Mouse (Mus musculus) naive thymus-derived CD4-positive, alpha-beta T cell, adult 2 months (primary cell): ENCODE results near the gene Rpl41.
"Not testable (repeated sequence)": the region's sequence is repeated elsewhere in the genome, so short reads cannot be mapped to it uniquely, and the experiment has no call there.

Source experiments
- DNase-seq: peaks from one replicate; pipeline ENCODE4 v3.0.0-alpha.2; 2011; ENCODE audit warnings: low read depth

Gene Rpl41

DNA sequence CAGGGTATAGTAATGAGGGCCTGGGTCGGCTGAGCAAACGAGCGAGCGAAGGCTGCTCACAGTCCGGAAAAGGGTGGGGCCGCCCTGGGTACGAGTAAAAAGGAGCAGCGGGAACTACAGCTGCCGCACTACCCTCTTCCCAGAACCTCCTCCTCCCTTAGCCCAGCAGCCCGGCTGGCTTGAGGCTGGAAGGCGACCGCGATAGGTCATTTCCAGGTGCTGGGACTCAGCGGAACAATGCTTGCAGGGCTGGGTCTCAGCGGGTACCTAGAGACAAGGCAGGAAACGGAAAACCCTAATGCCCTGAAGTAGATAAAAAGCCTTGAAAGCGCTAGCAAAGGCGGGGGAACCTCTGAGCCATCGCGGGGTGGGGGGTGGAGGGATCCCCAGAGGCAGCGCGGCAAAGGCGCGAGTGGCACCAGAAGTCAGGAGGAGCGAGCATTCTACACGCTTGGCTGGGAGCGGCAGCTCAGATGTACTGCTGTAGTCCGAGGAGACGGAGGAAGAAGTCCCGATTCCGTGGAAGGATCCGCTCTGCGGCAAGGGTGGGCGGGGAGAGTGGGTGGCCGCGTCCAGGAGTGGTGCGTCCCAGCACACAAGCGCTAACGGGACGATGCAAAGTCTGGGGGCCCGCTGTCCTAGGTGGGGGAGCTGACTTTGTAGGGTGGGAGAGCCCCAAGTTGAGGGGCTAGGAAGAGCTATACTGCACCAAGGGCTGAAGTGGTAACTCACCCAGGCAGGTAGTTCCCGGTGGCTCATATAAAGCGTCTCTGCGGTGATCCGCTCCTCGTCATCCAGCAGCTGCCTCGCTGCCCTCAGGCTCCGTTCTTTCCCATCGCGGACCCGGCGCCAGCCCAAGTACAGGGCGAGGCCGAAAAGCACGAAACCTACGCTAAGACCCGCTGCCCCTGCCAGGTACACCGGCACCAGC is 24.1 kb downstream of the Rpl41 start:
- peak; percentile 87 for DNase-seq

GRCm38 (mm10) chr10:128524111-128524731 is 24.9 kb downstream of the Rpl41 start:
- DNase-seq: peak; percentile 70

DNA sequence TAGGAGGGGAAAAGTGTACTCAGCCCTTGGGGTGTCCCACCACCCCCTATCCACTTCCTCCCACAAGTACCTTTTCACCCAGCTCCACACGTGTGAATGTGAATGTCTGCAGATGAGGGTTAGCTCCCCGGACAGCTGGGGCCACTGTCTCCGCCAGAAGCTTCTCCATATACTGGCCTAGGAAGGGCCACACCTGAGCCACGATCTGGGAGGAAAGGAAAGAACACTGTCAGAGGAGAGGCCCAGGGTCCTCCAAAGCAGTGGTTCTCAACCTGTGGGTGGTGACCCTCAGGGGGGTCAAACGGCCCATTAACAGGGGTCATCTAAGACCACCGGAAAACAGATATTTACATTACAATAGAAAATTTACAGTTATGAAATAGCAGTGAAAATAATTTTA is 26.8 kb downstream of the Rpl41 start:
- no peak for DNase-seq

- no peak for DNase-seq
These were observed 28.5 kb downstream of the Rpl41 start for GRCm38 (mm10) chr10:128520591-128520990.

DNA sequence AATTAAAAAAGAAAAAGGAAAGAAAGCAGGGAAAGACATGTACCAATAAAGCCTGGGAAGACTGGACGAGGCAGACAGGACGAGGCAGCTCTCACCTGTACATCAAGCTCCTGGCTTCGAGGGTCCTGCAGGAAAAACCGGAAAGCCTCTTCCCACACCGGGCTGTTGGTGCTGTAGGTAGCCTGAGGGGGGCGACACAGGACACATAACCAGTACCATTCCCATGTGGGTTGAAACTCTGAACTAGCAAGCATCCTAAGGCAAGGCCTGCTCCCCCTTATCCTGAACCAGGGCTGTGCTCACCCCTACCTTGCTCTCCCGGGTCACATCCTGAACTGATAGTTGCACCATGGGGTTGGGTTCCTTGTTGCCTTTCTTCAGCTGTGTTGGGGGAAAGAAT is 30.3 kb downstream of the Rpl41 start:
- peak; percentile 62 for DNase-seq

GRCm38 (mm10) chr10:128516677-128517076 is 32.4 kb downstream of the Rpl41 start:
- no peak for DNase-seq

DNA sequence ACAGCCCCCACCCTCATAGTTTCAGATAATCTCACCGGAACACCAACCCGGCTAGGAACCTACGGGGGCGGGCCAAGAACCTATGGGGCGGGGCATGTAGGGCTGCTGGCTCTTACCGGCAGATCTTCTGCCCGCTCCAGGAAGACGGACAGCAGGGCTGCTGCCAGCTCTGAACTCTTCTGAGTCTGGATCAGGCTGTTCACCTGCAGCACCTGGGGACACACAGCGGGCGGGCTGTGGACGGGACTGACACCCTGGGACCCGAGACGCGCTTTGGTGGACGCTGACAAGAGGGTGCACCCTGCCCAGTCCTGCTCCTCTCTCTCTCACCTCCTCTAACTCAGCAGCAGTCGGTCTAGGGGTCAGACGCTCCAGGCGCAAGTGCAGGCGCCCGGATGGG is 33.1 kb downstream of the Rpl41 start:
- no peak for DNase-seq

DNA sequence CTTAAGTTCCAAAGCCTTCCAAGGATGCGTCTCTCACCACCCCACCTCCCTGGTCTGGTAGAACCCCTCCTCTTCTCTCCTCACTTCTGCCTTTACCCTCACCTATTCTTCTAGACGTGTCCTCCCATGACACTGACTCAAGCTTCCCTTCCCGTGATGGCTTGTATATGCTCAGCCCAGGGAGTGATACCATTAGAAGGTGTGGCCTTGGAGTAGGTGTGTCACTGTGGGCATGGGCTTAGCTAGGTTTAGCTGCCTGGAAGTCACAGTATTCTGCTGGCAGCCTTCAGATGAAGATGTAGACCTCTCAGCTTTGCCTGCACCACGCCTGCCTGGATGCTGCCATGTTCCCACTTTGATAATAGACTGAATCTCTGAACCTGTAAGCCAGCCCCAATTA is 34.1 kb downstream of the Rpl41 start:
- DNase-seq: no peak

DNA sequence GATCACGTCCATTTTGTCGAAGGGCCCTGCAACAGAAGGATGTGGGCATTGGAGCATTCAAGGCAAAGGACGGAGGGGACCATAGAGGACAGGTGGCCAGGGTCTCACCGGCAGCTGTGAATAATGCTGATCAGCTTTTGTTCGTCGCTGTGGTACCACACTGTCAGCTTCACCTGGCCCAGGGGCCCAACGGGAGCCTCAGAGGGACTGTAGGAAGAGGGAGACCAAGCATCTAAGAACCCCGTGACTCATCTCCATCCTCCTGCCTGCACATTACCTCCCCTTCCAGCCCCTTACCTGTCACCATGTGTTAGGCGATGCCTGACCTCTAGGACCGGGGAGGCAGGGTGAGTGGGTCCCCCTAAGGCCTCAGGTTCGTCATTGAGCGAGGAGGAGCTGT is 37.3 kb downstream of the Rpl41 start:
- no peak for DNase-seq

GRCm38 (mm10) chr10:128511189-128511588 is 37.9 kb downstream of the Rpl41 start:
- no peak for DNase-seq

GRCm38 (mm10) chr10:128510301-128510700 is 38.8 kb downstream of the Rpl41 start:
- DNase-seq: no peak

DNA sequence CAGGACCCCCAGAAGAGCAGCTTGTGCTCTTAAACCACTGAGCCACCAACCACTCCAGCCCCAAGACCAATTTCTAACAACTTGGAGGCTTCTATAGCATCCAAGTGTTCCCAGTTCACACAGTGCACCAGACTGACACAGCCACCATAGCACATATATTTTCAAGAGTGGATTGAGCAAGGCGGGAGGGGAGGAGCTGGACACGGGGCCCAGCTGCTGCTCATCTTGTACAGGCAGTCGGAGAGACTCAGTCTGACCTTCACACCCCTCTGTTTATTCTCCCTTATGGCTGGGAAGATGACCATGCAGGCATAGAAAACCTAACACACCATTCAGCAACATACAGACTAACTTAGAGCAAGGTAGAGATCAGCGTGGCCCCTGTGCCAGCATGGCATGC is 39.3 kb downstream of the Rpl41 start:
- DNase-seq: no peak

DNA sequence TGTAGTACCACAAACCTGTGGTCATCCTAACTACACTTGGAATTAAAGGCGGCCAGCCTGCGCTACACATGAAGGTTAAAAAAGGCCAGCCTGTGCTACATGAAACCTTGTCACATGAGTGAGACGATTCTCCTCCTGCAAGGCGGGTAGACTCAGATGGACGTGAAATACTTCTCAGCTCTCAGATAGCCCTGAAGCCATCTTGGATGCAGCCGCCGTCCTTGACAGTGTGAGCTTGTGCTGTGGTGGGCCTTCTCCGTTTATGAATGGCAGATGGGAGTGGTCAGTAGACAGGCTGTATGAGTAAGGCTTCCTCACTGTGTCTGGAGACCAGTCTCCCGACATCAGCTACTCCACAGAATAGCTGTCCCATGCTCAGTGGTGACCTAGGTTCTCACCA is 39.9 kb downstream of the Rpl41 start:
- no peak for DNase-seq

DNA sequence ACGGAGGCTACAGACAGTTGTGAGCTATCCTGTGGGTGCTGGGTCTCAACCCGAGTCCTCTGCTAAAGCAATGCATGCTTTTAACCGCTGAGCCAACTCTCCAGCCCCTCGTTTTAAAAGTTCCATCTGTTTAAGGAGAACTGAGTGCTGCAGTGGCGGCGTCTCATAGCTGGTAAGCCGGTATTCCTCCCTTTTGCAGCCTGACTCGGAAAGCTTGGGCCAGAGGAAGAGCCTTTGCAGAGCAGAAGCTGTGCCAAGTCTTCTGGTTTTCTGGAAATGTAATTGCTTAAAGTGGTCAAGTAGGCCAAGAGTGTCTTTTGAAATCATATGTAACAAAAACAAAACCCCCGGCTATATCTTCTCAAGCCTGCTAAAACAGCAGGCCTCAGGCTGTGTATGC is 40.8 kb downstream of the Rpl41 start:
- DNase-seq: no peak

GRCm38 (mm10) chr10:128505974-128506373 is 43.1 kb downstream of the Rpl41 start:
- DNase-seq: no peak

GRCm38 (mm10) chr10:128505371-128505667 is 43.8 kb downstream of the Rpl41 start:
- DNase-seq: not testable (repeated sequence)

DNA sequence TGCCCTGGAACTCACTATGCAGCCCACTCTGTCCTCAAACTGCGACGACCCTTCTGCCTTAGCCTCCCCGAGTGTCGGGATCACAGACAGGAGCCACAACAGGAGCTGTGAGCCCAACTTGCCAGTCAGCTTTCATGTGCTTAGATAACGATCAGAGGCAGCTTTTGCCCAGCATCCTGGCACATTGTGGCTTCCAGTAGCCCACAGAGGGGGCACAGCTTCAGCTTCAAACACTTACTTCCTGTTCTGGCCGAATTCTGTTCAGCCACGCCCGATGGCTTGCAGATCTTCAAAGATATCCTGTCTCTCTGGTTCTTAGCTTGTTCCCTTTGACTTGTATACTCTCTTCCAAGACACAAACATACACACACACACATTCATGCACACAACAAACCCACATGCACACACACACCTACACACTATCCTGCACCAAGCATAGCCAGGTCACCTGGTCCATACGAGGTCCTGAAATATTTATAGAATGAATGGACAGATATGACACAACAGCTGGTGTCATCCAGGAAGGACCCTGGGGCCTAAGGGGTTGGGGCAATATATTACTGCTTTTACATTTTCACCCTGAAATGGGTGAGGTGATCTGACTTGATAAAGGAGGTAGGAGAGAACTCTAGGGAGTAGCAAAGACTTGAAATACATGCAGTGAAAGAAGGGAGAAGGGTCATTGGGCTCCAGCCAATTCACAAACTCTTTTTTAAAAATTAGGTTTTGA is 44.3 kb downstream of the Rpl41 start:
- DNase-seq: peak; percentile 75

DNA sequence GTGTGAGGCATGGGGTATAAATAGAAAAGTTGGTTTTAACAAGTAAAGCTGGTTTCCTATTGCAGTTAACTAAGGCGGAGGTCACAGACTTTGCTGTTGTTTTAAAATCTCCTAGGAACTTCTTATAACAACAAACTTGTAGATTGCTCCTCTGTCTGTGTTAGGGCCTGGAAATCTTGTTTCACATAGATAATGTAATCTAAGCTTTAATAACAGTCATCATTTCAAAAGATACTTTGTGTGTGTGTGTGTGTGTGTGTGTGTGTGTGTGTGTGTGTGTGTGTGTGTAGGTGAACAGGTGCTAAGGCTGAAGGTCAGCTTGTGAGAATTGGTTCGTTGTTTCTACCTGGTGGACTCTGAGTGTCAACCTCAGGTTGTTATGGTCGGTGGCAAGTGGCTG is 45.1 kb downstream of the Rpl41 start:
- peak; percentile 40 for DNase-seq

- no peak for DNase-seq
These were observed 45.6 kb downstream of the Rpl41 start for GRCm38 (mm10) chr10:128503532-128503931.

GRCm38 (mm10) chr10:128502341-128502740 is 46.8 kb downstream of the Rpl41 start:
- no peak for DNase-seq

DNA sequence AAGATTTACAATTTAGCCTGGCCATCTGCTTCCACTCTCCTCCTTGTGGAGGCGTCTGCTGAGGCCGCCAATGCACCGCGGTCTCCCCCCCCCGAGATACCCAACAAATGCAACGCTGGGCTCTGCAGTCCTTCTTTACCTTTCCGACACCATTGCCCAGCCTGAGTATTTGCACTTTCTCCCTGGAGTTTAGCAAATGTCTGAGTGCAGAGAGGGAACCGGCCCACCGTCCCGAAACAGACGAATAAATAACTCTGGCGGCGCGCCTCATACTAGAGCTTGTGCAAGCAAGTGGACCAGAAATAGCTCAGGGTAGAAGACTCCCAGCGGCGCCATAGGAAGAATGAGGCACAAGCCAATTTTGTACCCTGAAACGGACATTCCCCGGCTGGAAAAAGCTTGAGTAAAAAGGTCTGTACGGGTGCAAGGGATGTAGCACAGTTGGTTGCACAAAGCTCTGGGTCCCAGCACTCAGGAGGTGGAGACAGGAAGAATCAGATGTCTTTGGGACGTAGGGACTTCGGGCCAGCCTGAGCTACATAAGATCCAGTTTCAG is 49.9 kb downstream of the Rpl41 start:
- peak; percentile 67 for DNase-seq

DNA sequence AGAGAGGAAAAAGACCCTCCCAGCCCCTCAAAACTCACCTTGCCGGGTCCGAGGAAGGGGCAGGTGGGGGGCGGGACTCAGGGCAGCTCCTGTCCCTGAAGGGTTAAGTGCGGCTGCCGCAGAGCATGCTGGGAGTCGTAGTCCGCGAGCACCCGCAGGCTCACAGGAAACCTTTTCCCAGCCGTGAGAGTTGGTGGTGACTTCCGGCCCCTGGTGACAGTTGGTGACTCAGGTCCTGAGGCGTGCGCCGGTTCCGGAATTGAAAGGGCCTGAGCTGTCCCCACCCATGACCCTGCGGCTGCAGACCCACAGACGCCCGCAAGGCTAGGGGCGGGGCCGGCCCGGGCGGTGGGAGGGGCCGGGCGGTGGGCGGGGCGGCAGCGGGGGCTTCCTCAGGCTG is 50.5 kb downstream of the Rpl41 start, which contains the start of gene Myl6b:
Gene Myl6b (minus strand): TSS at position 96 of the 400 bp plus-strand sequence.
- peak; percentile 95 for DNase-seq
